Mouse (Mus musculus): ENCODE measurements around the gene Ifitm6. TPM values are rescaled to one million over a fixed set of nuclear protein-coding genes. Genes with fewer than 3 reads are reported as not detected.
A peak's percentile ranks its signal among the peaks of the same experiment; 100 is the strongest.
"Not testable (repeated sequence)": the region's sequence is repeated elsewhere in the genome, so short reads cannot be mapped to it uniquely, and the experiment has no call there.

Ifitm6 gene
- polyA plus RNA-seq, 1 experiment from 2014 or later: not detected

- no peak overlapping the region for H3K4me2 ChIP-seq
- H3K27me3 ChIP-seq: no peaks in the 10 kb centered on the region
- H3K4me1 ChIP-seq: no peaks in the 10 kb centered on the region; the same call in 1 of the 2 replicates
- ATAC-seq (ENCODE audit: low FRiP score): no peak
- H3K9ac ChIP-seq: no peak overlapping the region
- H3K27ac ChIP-seq: no peak overlapping the region
- no peaks in the 10 kb centered on the region for H3K9me3 ChIP-seq
- H3K36me3 ChIP-seq (replicated peaks): no peaks in the 10 kb centered on the region
- no peak overlapping the region for H3K4me3 ChIP-seq (replicated peaks)
- WGBS: 94% methylated on average over 4 of the region's 4 CpGs
These were observed 21.8 kb upstream of the Ifitm6 start for GRCm38 (mm10) chr7:141039386-141040107.

GRCm38 (mm10) chr7:141038090-141039032 lies 20.6 kb upstream of the Ifitm6 start:
- no peak overlapping the region for H3K4me2 ChIP-seq
- H3K36me3 ChIP-seq (replicated peaks): no peaks in the 10 kb centered on the region
- no peaks in the 10 kb centered on the region for H3K27me3 ChIP-seq
- no peak overlapping the region for H3K27ac ChIP-seq
- no peaks in the 10 kb centered on the region; the same call in 1 of the 2 replicates for H3K4me1 ChIP-seq
- WGBS: 87% methylated on average over 19 of the region's 21 CpGs
- H3K9me3 ChIP-seq: no peaks in the 10 kb centered on the region
- no peak overlapping the region for H3K9ac ChIP-seq
- no peak for ATAC-seq (ENCODE audit: low FRiP score)
- no peak overlapping the region for H3K4me3 ChIP-seq (replicated peaks)

- not testable (repeated sequence) for H3K4me1 ChIP-seq; H3K27ac ChIP-seq; H3K4me3 ChIP-seq (replicated peaks); H3K9me3 ChIP-seq; H3K9ac ChIP-seq; H3K4me2 ChIP-seq; ATAC-seq (ENCODE audit: low FRiP score); H3K27me3 ChIP-seq; H3K36me3 ChIP-seq (replicated peaks)
- whole genome bisulfite sequencing: 93% methylated on average over 1 of the region's 2 CpGs
These were observed 18.9 kb upstream of the Ifitm6 start for GRCm38 (mm10) chr7:141036624-141037023.

- H3K27ac ChIP-seq: no peak overlapping the region
- H3K36me3 ChIP-seq (replicated peaks): no peaks in the 10 kb centered on the region
- no peaks in the 10 kb centered on the region for H3K9me3 ChIP-seq
- no peak overlapping the region for H3K4me2 ChIP-seq
- no peaks in the 10 kb centered on the region for H3K4me1 ChIP-seq
- no peak overlapping the region for H3K4me3 ChIP-seq (replicated peaks)
- no peak overlapping the region for H3K9ac ChIP-seq
- WGBS: 80% methylated on average over 9 of the region's 9 CpGs
- ATAC-seq (ENCODE audit: low FRiP score): no peak
- 0 out of 2 replicates have a peak, but pooled peaks cover 3% of the 10 kb centered on the region for H3K27me3 ChIP-seq
These were observed 14.9 kb upstream of the Ifitm6 start for GRCm38 (mm10) chr7:141032458-141033167.

- no peaks in the 10 kb centered on the region for H3K9me3 ChIP-seq
- no peak overlapping the region for H3K27ac ChIP-seq
- H3K4me2 ChIP-seq: no peak overlapping the region
- H3K4me3 ChIP-seq (replicated peaks): no peak overlapping the region
- no peak overlapping the region for H3K9ac ChIP-seq
- H3K36me3 ChIP-seq (replicated peaks): no peaks in the 10 kb centered on the region
- no peak for ATAC-seq (ENCODE audit: low FRiP score)
- H3K4me1 ChIP-seq: peaks cover 13% of the 10 kb centered on the region
- WGBS: 41% methylated on average over 3 of the region's 3 CpGs
- 0 out of 2 replicates have a peak, but pooled peaks cover 3% of the 10 kb centered on the region for H3K27me3 ChIP-seq
These were observed 12.7 kb upstream of the Ifitm6 start for GRCm38 (mm10) chr7:141030390-141030789.

- no peak within 1 kb of the TSS for H3K9ac ChIP-seq
- H3K9me3 ChIP-seq: no peaks in the 10 kb centered on the region
- no peak within 1 kb of the TSS for H3K4me2 ChIP-seq
- no peak for ATAC-seq (ENCODE audit: low FRiP score)
- H3K36me3 ChIP-seq (replicated peaks): no peaks in the 10 kb centered on the region
- H3K27ac ChIP-seq: no peak within 1 kb of the TSS
- WGBS: 95% methylated on average over 2 of the region's 2 CpGs
- H3K4me1 ChIP-seq: peaks cover 20% of the 10 kb centered on the region
- no peak within 1 kb of the TSS for H3K4me3 ChIP-seq (replicated peaks)
- H3K27me3 ChIP-seq: 0 out of 2 replicates have a peak, but pooled peaks cover 3% of the 10 kb centered on the region
These were observed 11.1 kb upstream of the Ifitm6 start, which contains the start of gene Gm17387 for GRCm38 (mm10) chr7:141028831-141029230. Gene Gm17387, plus strand, starts transcription at chr7:141029131.

- H3K9me3 ChIP-seq: no peaks in the 10 kb centered on the region
- H3K4me2 ChIP-seq: no peak overlapping the region
- ATAC-seq (ENCODE audit: low FRiP score): peak; percentile 45; the same call in 1 of the 2 replicates
- 36% methylated on average over 5 of the region's 5 CpGs for WGBS
- 0 out of 2 replicates have a peak, but pooled peaks cover 3% of the 10 kb centered on the region for H3K27me3 ChIP-seq
- peak overlapping the region; percentile 80 for H3K27ac ChIP-seq
- peaks cover 20% of the 10 kb centered on the region for H3K4me1 ChIP-seq
- H3K36me3 ChIP-seq (replicated peaks): no peaks in the 10 kb centered on the region
- no peak overlapping the region for H3K9ac ChIP-seq
- H3K4me3 ChIP-seq (replicated peaks): no peak overlapping the region
These were observed 9.0 kb upstream of the Ifitm6 start for GRCm38 (mm10) chr7:141026740-141027098.

- Histone ChIP-seq H3K9ac (no peak overlapping the region), H3K4me1 (peaks cover 20% of the 10 kb centered on the region), H3K36me3 (replicated peaks) (no peaks in the 10 kb centered on the region), H3K4me3 (replicated peaks) (no peak overlapping the region), H3K27me3 (0 out of 2 replicates have a peak, but pooled peaks cover 3% of the 10 kb centered on the region), H3K9me3 (no peaks in the 10 kb centered on the region), H3K27ac (peak overlapping the region; percentile 80), H3K4me2 (no peak overlapping the region)
- no peak for ATAC-seq (ENCODE audit: low FRiP score)
- 7% methylated on average over 6 of the region's 6 CpGs for WGBS
These were observed 8.5 kb upstream of the Ifitm6 start for GRCm38 (mm10) chr7:141026097-141026739.

- peak overlapping the region; percentile 84 for H3K27ac ChIP-seq
- no peaks in the 10 kb centered on the region for H3K9me3 ChIP-seq
- peak overlapping the region; percentile 9; the same call in 1 of the 2 replicates for H3K4me2 ChIP-seq
- peaks cover 20% of the 10 kb centered on the region for H3K4me1 ChIP-seq
- WGBS: 11% methylated on average over 6 of the region's 6 CpGs
- no peaks in the 10 kb centered on the region for H3K36me3 ChIP-seq (replicated peaks)
- no peak overlapping the region for H3K4me3 ChIP-seq (replicated peaks)
- ATAC-seq (ENCODE audit: low FRiP score): peak; percentile 80
- no peaks in the 10 kb centered on the region for H3K27me3 ChIP-seq
- no peak overlapping the region for H3K9ac ChIP-seq
These were observed 7.4 kb upstream of the Ifitm6 start for GRCm38 (mm10) chr7:141024865-141025838.

GRCm38 (mm10) chr7:141021489-141022449 lies 4.0 kb upstream of the Ifitm6 start:
- no peaks in the 10 kb centered on the region for H3K27me3 ChIP-seq
- WGBS: 85% methylated on average over 14 of the region's 14 CpGs
- H3K4me1 ChIP-seq: peaks cover 20% of the 10 kb centered on the region
- no peak overlapping the region for H3K4me2 ChIP-seq
- no peak overlapping the region for H3K27ac ChIP-seq
- no peaks in the 10 kb centered on the region for H3K9me3 ChIP-seq
- ATAC-seq (ENCODE audit: low FRiP score): no peak
- H3K4me3 ChIP-seq (replicated peaks): no peak overlapping the region
- no peaks in the 10 kb centered on the region for H3K36me3 ChIP-seq (replicated peaks)
- no peak overlapping the region for H3K9ac ChIP-seq

Data from forebrain, embryonic 12.5 days (tissue).